ENCODE assay signal across 8 mouse cellular contexts in genomic region chr7:127708207-127709078, GRCm38 (mm10). TPM values are rescaled to one million over a fixed set of nuclear protein-coding genes. Genes with fewer than 3 reads are reported as not detected.
DNase-seq lines count a peak whose midpoint lies in the region; ATAC-seq lines count a peak whose summit lies in the region.

Gene Bcl7c, minus strand, starts transcription at chr7:127708933.

- H3K4me3 ChIP-seq in hindbrain, embryonic 12.5 days: peak within 1 kb of the TSS; percentile 82

- no peaks in the 10 kb centered on the region for H3K9me3 ChIP-seq in hindbrain, embryonic 12.5 days (replicated peaks)

- H3K27me3 ChIP-seq in hindbrain, embryonic 12.5 days: no peaks in the 10 kb centered on the region

- peak within 1 kb of the TSS; percentile 88 for H3K9ac ChIP-seq in hindbrain, embryonic 12.5 days

- WGBS in hindbrain, embryonic 12.5 days: under 1% methylated on average over 85 of the region's 90 CpGs

- peak; percentile 69 for DNase-seq in T-cell, adult 2 months (ENCODE audit: low spot score)
- DNase-seq in cerebellum, postnatal 14 days: peak; percentile 86 to 87
- peak; percentile 75 to 82 for DNase-seq in frontal cortex, postnatal 14 days (ENCODE audit: low spot score in 2 of 2)
- peak; percentile 80 to 84 for DNase-seq in layer of hippocampus, postnatal 36 days
- peak; percentile 89 for DNase-seq in lung, postnatal 25 days (ENCODE audit: low spot score)
- peak; percentile 62 for DNase-seq in retina, adult 2 months (ENCODE audit: low read depth, low spot score)
- peak; percentile 82 for DNase-seq in thymus, postnatal 36 days

- peak within 1 kb of the TSS; percentile 59 for H3K4me2 ChIP-seq in hindbrain, embryonic 12.5 days (replicated peaks)

- H3K4me1 ChIP-seq in hindbrain, embryonic 12.5 days: peaks cover 31% of the 10 kb centered on the region

- peak within 1 kb of the TSS; percentile 96 for H3K27ac ChIP-seq in hindbrain, embryonic 12.5 days

- H3K36me3 ChIP-seq in hindbrain, embryonic 12.5 days: peaks cover 29% of the 10 kb centered on the region

- ATAC-seq in hindbrain, embryonic 12.5 days (ENCODE audit: low FRiP score): peak; percentile 85

RNA-seq across cellular contexts. Expression of gene Bcl7c, which starts in this region (rescaled TPM):
- 87.4 and 103 TPM in 2 replicates for polyA plus RNA-seq in hindbrain, embryonic 12.5 days (2016; fragmentation: Nextera tagmentation; extraction: Ambion mirVana)
- total RNA-seq in layer of hippocampus, postnatal 36 days (2021): 10 to 100 TPM; 23.1 to 25.8 TPM

Comparison
In these comparisons a context has a peak if more than half of its experiments do, and no peak if none do; other contexts are left out.
1. Peak in every context shown above with its lines: DNase-seq, ATAC-seq, H3K4me3 ChIP-seq and H3K27ac ChIP-seq.